ENCODE assay signal across 24 mouse cellular contexts in genomic region chr1:40657035-40657434, GRCm38 (mm10). TPM values are rescaled to one million over a fixed set of nuclear protein-coding genes. Genes with fewer than 3 reads are reported as not detected.
A peak's percentile ranks its signal among the peaks of the same experiment; 100 is the strongest.
DNase-seq lines count a peak whose midpoint lies in the region; ATAC-seq and TF ChIP-seq lines count a peak whose summit lies in the region.
"Had no signal": no experiment of that assay in that cellular context is flagged by ENCODE, and none has a peak within 500 bp of the region (broad histone marks: within the 10 kb centered on the region; RNA-seq: fewer than 3 reads in every experiment).

No protein-coding gene starts in this region.

- no peaks in the 10 kb centered on the region for H3K9me3 ChIP-seq in intestine, embryonic 15.5 days
- no peaks in the 10 kb centered on the region for H3K9me3 ChIP-seq in intestine, postnatal 0 days (ENCODE audit: control insufficient read depth)
- no peaks in the 10 kb centered on the region for H3K9me3 ChIP-seq in stomach, embryonic 14.5 days (ENCODE audit: control insufficient read depth, low read depth, low read length)
- H3K9me3 ChIP-seq in stomach, embryonic 16.5 days (replicated peaks; ENCODE audit: control insufficient read depth, low read length), result no peaks in the 10 kb centered on the region
- H3K9me3 ChIP-seq: embryonic facial prominence, embryonic 10.5 days; embryonic facial prominence, embryonic 12.5 days; forebrain, embryonic 13.5 days; G1E had no signal

- whole genome bisulfite sequencing in intestine, embryonic 15.5 days, result 58% methylated on average over 4 of the region's 4 CpGs
- 30% methylated on average over 4 of the region's 4 CpGs for WGBS in intestine, postnatal 0 days
- WGBS in stomach, embryonic 14.5 days, result 62% methylated on average over 4 of the region's 4 CpGs
- 59% methylated on average over 4 of the region's 4 CpGs for WGBS in stomach, embryonic 16.5 days

- DNase-seq in adrenal gland, adult 8-10 months, result no peak
- no peak for DNase-seq in thymus, postnatal 0 days (ENCODE audit: low spot score)
- DNase-seq in left cerebral cortex, postnatal 4 days, result no peak
- DNase-seq: adrenal gland, postnatal 10 days; adrenal gland, postnatal 25 days; B cell, adult 2 months; cerebellum, adult 11-12 months; cerebellum, adult 2 months; cerebellum, adult 9-10 months; cerebellum, postnatal 10 days; cerebellum, postnatal 25 days had no signal

- no peaks in the 10 kb centered on the region for H3K36me3 ChIP-seq in intestine, embryonic 15.5 days
- H3K36me3 ChIP-seq in intestine, postnatal 0 days (ENCODE audit: control insufficient read depth, insufficient read depth), result no peaks in the 10 kb centered on the region
- H3K36me3 ChIP-seq in stomach, embryonic 14.5 days (ENCODE audit: control insufficient read depth, insufficient read depth, low read length), result no peaks in the 10 kb centered on the region
- H3K36me3 ChIP-seq in stomach, embryonic 16.5 days (ENCODE audit: control insufficient read depth, insufficient read depth, low read length), result no peaks in the 10 kb centered on the region
- H3K36me3 ChIP-seq: embryonic facial prominence, embryonic 10.5 days; embryonic facial prominence, embryonic 12.5 days; G1E had no signal

- intact Hi-C loops in left cerebral cortex, postnatal 4 days (cut with DNase I), result no loop called here

- H3K4me1 ChIP-seq in intestine, embryonic 15.5 days (replicated peaks), result no peaks in the 10 kb centered on the region
- H3K4me1 ChIP-seq in intestine, postnatal 0 days (replicated peaks; ENCODE audit: control insufficient read depth, insufficient read depth, low read length), result no peaks in the 10 kb centered on the region
- H3K4me1 ChIP-seq in stomach, embryonic 14.5 days (ENCODE audit: control insufficient read depth, insufficient read depth, low read length), result no peaks in the 10 kb centered on the region
- peaks cover 4% of the 10 kb centered on the region for H3K4me1 ChIP-seq in stomach, embryonic 16.5 days (ENCODE audit: control insufficient read depth, insufficient read depth, low read length)
- H3K4me1 ChIP-seq: forebrain, embryonic 13.5 days had no signal

- H3K4me2 ChIP-seq in intestine, embryonic 15.5 days (replicated peaks), result no peak overlapping the region
- no peak overlapping the region; the same call in 1 of the 2 replicates for H3K4me2 ChIP-seq in intestine, postnatal 0 days (replicated peaks; ENCODE audit: low read depth)
- no peak overlapping the region for H3K4me2 ChIP-seq in stomach, embryonic 14.5 days (replicated peaks; ENCODE audit: low read depth, low read length)
- H3K4me2 ChIP-seq in stomach, embryonic 16.5 days (ENCODE audit: low read depth, low read length), result no peak overlapping the region
- H3K4me2 ChIP-seq: embryonic facial prominence, embryonic 12.5 days; forebrain, embryonic 13.5 days had no signal

- H3K27me3 ChIP-seq in intestine, embryonic 15.5 days (replicated peaks), result no peaks in the 10 kb centered on the region
- H3K27me3 ChIP-seq in intestine, postnatal 0 days (replicated peaks; ENCODE audit: control insufficient read depth, insufficient read depth, low read length), result no peaks in the 10 kb centered on the region
- no peaks in the 10 kb centered on the region for H3K27me3 ChIP-seq in stomach, embryonic 14.5 days (ENCODE audit: control insufficient read depth, insufficient read depth, low read length)
- H3K27me3 ChIP-seq in stomach, embryonic 16.5 days (ENCODE audit: control insufficient read depth, insufficient read depth, low read length), result no peaks in the 10 kb centered on the region
- H3K27me3 ChIP-seq: CH12.LX; embryonic facial prominence, embryonic 12.5 days; forebrain, embryonic 13.5 days had no signal

- no peak overlapping the region for H3K9ac ChIP-seq in intestine, embryonic 15.5 days
- H3K9ac ChIP-seq in intestine, postnatal 0 days (ENCODE audit: low read depth, low read length), result no peak overlapping the region
- H3K9ac ChIP-seq in stomach, embryonic 14.5 days (replicated peaks; ENCODE audit: low read depth, low read length), result no peak overlapping the region
- no peak overlapping the region for H3K9ac ChIP-seq in stomach, embryonic 16.5 days (ENCODE audit: low read length)
- H3K9ac ChIP-seq: embryonic facial prominence, embryonic 12.5 days; forebrain, embryonic 13.5 days had no signal

- TF ChIP-seq CTCF in intestine, postnatal 0 days (IDR thresholded peaks at IDR 0.05; ENCODE audit: low read depth), result no peak

- H3K27ac ChIP-seq in intestine, embryonic 15.5 days, result no peak overlapping the region
- no peak overlapping the region; the same call in 1 of the 2 replicates for H3K27ac ChIP-seq in intestine, postnatal 0 days (ENCODE audit: low read depth, low read length)
- H3K27ac ChIP-seq in stomach, embryonic 14.5 days (ENCODE audit: low read length), result no peak overlapping the region
- H3K27ac ChIP-seq in stomach, embryonic 16.5 days (ENCODE audit: low read length), result peak overlapping the region; percentile 78
- H3K27ac ChIP-seq: embryonic facial prominence, embryonic 10.5 days; embryonic facial prominence, embryonic 12.5 days; forebrain, embryonic 13.5 days had no signal

- peak; percentile 90 for ATAC-seq in intestine, embryonic 15.5 days
- peak; percentile 62 for ATAC-seq in intestine, postnatal 0 days
- peak; percentile 83 for ATAC-seq in stomach, embryonic 14.5 days (ENCODE audit: insufficient number of reproducible peaks, insufficient read depth, low FRiP score, low read depth)
- peak; percentile 85; the same call in 1 of the 2 replicates for ATAC-seq in stomach, embryonic 16.5 days (ENCODE audit: insufficient read depth, low FRiP score)
- no peak for ATAC-seq in cerebellum, adult (ENCODE audit: insufficient number of reproducible peaks, low FRiP score, low TSS enrichment)
- ATAC-seq: CD4-positive, CD25-positive, alpha-beta regulatory T cell, adult 4 months; forebrain, embryonic 13.5 days; forebrain, embryonic 16.5 days had no signal

- H3K4me3 ChIP-seq in intestine, embryonic 15.5 days (replicated peaks), result no peak overlapping the region
- no peak overlapping the region for H3K4me3 ChIP-seq in intestine, postnatal 0 days (ENCODE audit: low read depth, low read length)
- no peak overlapping the region for H3K4me3 ChIP-seq in stomach, embryonic 14.5 days (ENCODE audit: low read depth, low read length)
- H3K4me3 ChIP-seq in stomach, embryonic 16.5 days (replicated peaks; ENCODE audit: low read length), result no peak overlapping the region
- H3K4me3 ChIP-seq: embryonic facial prominence, embryonic 10.5 days; embryonic facial prominence, embryonic 12.5 days; forebrain, embryonic 13.5 days had no signal

RNA-seq across cellular contexts. Expression of gene Slc9a2, which starts 23.3 kb away (rescaled TPM):
- 0.44 and 0.48 TPM in 2 replicates for polyA plus RNA-seq in intestine, embryonic 15.5 days (2015; fragmentation: Nextera tagmentation; extraction: Ambion mirVana)
- 2.3 and 3.0 TPM in 2 replicates for polyA plus RNA-seq in intestine, postnatal 0 days (2015; fragmentation: Nextera tagmentation; extraction: Ambion mirVana)
- 0.93 and 1.2 TPM in 2 replicates for polyA plus RNA-seq in stomach, embryonic 14.5 days (2014; fragmentation: Nextera tagmentation; extraction: Ambion mirVana)
- polyA plus RNA-seq in stomach, embryonic 16.5 days (2015; fragmentation: Nextera tagmentation; extraction: Ambion mirVana), result 3.7 and 4.1 TPM in 2 replicates
- under 1 TPM in 3 of 4 experiments, not detected in 1; 0.05 to 0.07 (median 0.06) TPM for total RNA-seq in adrenal gland, adult 8-10 months (2022)
- polyA plus RNA-seq in thymus, postnatal 0 days (2015; fragmentation: Nextera tagmentation; extraction: Ambion mirVana), result 1.8 and 2.0 TPM in 2 replicates
- 1 to 10 TPM; 1.6 to 2.5 TPM for total RNA-seq in left cerebral cortex, postnatal 4 days (2021)
- total RNA-seq: CH12.LX had no signal
- polyA plus RNA-seq: CD4-positive, CD25-positive, alpha-beta regulatory T cell, adult 4 months; embryonic facial prominence, embryonic 10.5 days; forebrain, embryonic 11.5 days; G1E had no signal
